Mouse (Mus musculus) ES-Bruce4 (cell line): ENCODE results near the gene Socs3.

Experiments used
- CTCF ChIP-seq: IDR thresholded peaks from one replicate; pipeline ENCODE4 v1.8.1; 2011; ENCODE audit warnings: low read depth, low read length
- EP300 ChIP-seq: IDR thresholded peaks from 2 replicates; pipeline ENCODE4 v1.6.1; 2011; ENCODE audit warnings: low read depth, low read length; ENCODE audit not compliant: insufficient read depth
- POLR2A ChIP-seq: IDR thresholded peaks from one replicate; pipeline ENCODE4 v1.8.1; 2011; ENCODE audit warnings: low read length; ENCODE audit not compliant: insufficient read depth

GRCm38 (mm10) chr11:117991502-117992470, 21.9 kb upstream of the Socs3 start:
- no peak for TF ChIP-seq CTCF
- TF ChIP-seq POLR2A = no peak
- TF ChIP-seq EP300 = no peak
